Mouse (Mus musculus) left cerebral cortex, adult 11 months (tissue): Measurements from ENCODE around the gene Zfp189.
A peak's percentile ranks its signal among the peaks of the same experiment; 100 is the strongest.

Source experiments
- DNase-seq: peaks from one replicate; pipeline ENCODE4 v3.0.0; 2022; ENCODE audit warnings: low spot score

Gene Zfp189

DNA sequence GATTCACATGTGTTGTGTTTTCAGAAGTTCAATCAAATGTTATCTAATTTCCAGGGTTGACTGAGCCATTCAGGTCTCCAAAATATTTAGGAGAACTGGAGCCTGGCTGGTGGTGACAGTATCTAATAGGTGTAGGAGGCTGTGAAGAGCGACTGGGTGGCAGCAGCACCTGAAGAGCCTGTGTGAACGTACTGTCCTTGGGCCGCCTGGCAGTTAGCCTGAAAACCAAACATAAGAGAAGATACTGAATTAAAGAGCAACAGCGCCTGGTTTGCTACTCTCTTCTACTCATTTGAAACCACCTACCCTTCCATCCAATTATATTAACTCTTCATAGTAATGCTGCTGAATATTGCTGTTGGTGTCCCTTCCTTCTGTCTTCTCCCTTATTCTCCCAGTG is 15.7 kb downstream of the Zfp189 start:
- no peak for DNase-seq

DNA sequence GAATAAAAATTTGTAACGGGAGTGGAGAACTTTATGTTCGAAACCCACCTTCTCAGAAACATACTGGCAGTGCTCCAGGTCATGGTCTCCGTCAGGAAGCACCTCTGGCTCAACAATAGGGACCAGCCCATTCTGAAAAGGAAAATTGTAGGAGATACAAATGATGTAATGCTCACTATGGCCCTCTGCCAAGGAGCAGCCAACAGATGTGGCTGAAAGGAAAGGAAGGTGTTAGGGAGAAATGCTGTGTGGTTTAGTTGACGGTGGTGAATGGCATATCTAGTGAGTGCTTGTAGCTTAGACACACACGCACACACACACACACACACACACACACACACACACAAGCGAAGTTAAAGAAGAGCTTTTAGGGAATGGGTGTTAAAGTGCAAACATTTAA is 18.7 kb downstream of the Zfp189 start:
- no peak for DNase-seq

DNA sequence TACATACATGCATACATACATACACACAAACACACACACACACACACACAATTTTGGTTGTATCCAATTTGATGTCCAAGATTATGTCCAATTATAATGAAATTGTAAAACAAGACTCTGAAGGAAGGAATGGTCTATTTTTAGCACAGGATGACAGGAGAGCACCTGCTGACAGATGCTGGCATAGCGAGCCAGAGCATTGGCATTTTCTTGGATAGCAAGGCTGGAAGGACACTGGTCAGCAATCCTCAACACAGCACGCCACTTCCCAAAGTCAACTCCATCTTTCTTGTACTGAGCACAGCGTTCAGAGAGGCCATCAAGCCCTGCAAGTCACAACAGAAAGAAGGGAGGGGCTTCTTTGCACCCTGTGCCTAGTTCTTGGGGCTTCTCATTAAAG is 20.0 kb downstream of the Zfp189 start:
- no peak for DNase-seq

DNA sequence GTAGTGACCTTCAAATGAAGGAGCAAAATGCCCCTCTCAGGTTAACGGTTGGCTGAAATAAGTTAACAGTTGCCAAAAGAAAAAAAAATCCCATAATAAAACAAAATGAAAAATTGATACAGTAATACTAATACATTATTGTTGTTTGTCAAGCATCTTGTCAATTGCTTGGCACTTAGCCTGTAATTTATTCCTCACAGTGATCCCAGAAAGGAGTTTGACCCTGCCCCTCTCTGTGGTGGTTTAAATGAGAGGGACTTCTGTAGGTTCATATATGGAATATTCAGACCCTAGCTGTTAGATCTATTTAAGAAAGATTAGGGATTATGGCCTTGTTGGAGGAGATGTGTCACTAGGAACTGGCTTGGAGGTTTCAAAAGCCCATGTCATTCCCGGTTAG is 25.1 kb downstream of the Zfp189 start:
- DNase-seq: no peak

DNA sequence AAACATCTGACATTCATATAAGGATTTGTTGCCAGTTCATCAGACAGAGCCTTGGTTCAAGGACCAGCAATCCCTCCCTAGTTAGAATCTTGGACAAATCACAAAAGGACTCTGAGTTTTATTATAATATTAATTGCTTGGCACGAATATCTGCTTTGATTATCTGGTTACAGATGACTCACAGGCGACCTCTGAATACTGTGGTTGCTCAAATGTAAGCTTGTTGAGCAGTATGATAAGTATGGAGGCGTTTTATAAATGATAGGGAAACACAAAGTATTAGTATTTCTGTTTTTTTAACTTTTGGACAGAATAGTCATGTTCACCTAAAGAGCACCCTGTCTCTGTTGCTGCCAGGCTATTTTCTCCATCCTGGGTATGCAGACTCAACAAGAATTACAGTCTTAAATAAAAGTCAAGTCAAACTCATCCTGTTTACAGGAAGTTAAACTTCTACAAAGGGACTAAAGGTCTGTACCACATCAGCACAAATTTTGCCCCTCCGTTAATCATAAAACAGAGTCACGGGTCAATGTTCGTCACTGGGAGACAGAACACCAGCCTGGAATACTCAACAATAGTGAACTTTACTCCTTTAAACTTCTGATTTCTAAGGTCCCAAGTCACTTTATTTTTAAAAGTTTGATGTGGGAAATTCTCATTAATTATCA is 26.0 kb downstream of the Zfp189 start:
- no peak for DNase-seq

DNA sequence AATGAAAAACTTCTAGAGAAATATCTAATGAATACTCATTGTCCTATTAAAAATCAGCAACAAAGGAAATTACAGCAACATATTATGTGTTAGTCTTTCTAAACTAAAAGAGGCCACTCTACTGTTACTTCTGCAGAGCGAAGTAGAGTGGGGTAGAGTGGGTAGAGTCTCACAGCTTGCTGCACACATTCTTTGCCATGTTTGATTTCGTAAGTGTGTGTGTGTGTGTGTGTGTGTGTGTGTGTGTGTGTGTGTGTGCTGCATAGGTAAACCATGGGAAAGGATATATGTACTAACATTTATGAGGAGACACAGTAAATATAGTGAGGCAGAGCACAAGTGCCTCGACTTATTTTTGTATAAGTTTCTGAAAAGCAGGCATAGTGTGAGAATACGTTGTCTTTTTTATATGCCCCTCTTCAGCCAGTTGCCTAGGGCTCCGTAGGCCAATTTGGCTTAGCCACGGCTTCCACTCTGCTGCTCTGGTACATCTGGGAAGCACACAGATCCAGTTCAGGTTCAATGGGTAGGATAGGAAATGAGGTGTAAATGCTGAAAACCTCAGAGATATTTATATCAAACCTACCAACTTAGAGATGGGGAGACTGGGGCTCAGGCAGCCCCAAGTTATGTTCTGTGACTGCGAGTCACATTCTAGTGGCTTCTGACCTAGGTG is 26.7 kb downstream of the Zfp189 start:
- no peak for DNase-seq

DNA sequence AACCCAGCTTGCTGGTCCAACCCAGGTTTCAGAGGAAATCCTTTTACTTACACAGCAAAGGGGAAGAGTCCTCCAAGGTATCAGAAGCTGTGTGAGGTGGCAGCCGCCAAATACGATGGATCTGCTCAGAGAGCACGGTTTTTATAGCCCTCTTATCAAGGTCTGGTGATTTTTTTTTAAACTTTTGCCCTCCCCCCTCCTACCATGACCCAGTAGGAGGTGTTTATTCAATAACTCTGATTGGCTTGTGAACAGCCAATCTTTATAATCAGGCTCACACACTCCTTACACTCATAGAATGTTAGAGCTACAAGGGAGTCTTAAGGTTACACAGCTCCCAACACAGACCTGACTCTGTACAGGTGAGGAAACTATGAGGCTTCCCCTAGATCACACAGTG is 28.4 kb downstream of the Zfp189 start, which contains the start of gene Aldob:
TSS of gene Aldob (minus strand) at position 164 of the 400 bp plus-strand sequence.
- DNase-seq: no peak

DNA sequence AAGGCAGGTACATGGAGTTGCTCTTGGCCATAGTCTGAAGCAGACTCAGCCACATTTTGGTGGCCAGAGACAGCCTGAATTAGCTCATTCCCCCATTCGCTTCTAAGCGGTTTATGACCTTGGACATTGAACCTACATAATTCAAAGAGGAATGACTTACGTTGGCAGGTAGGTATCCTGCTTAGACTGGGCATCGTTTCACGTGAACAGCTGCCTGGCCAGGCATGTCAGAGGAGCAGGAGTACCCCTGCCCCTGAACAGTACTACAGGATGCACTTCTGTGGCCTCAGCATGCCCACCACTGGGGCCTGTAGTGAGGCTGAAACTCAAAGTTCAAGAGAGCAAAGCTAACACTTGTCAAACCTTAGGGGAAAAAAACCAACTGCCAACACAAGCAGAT is 32.4 kb downstream of the Zfp189 start:
- DNase-seq: no peak

DNA sequence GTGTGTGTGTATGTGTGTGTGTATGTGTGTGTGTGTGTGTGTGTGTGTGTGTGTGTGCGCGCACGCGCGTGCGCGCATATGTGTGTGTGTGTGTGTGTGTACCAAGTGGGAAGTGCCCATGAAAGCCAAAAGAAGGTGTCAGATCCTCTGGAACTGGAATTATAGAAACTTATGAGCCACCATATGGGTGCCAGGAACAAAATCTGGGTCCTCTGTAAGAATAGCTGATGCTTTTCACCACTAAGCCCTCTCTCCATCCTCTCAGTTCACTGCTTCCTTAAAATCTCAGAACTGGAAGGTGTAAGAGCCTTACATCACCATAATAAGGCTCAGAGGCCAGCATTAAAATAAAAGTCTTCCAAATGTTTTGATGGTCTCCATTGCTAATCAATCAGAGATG is 36.4 kb downstream of the Zfp189 start:
- no peak for DNase-seq

DNA sequence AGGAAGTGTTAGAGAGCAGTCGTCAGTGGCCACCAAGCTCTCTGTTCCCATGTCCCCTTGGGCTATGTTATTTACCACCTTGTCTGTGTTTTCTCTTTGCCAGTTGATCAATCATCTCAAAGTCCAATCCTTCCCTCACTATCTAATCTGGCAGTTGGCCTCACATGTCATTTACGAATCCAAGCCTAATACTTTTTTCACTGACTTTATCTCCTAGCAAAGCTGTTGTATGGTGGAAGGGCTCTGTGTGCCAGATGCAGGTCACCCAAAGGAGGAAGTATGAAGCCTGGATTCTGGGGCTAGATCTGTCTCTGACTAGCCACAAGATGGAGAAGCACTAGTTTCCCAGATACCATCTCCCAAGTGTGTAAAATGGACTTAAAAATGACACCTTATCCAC is 37.2 kb downstream of the Zfp189 start:
- DNase-seq: no peak

DNA sequence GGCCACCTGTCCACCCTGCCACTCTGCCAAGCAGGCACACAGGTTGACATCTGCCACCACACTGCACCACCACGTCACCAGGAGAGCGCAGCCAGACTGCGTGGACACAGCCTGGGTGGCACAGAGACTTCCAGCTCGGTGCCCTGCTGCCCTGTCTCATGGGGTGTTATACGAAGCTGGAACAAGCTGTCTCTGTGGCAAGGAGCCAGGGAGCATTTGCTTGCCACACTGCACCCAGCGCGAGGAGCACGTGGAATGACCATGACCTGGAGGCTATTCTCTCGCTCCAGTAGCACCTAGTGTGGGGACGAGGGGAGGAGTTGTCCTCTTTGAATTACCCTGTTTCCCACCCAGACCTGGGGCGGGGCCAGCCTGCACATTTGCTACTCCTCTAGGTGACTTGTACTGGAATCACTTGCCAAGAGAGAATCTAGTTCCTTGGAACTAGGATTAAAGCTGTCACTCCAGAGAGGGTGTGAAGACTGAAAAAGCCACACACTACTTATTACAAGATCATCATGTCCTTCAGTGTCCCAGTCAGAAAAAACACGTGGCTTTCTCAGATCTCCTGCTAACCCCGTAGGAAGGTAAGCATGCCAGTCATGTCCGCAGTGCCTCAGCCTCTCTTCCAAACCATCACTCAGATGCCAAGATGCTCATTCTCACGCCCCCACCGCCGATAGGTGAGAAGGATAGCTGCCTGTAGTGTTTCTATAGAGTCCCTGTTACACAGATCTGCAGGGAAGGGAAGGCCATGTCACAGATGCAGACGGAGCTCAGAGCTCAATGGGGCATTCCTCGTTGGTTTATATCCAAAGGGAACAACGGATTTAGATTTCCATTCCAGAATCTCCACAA is 39.2 kb downstream of the Zfp189 start:
- no peak for DNase-seq

DNA sequence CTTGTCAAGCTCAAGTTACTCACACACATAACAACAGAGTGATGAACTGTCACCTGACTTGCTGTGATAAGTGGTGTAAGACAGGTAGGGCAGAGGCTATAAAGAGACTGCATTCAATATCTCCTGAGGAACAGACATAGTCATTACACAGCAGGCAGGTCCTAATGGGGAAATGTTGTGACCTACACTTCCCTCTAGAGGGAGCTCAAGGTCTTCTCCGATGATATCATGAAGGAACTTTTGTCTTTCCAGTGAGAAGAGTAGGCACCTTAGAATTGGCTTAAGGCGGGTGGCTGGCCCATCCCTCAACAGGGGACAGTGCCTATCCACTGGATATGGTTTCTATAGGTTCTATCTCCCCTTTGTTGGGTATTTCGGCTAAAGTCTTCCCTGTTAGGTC is 46.6 kb downstream of the Zfp189 start:
- DNase-seq: peak; percentile 66

DNA sequence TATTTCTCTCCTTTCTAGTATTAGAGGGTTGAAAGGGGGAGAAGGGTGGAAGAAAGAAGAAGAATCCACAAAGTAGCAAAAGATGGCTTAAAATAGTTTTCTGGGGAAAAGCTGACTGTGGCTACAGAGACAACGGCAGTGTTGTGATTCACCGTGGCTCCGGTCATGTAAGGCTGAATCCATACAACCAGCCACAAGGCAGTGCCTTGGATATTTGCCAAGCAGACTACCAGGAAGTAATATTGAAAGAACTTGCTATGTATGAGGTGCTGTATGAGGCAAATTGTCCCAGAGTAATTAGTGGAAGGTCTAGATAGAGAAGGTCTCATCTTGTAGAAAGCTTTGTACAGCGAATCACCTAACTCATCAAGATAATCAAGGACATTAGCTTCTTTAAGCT is 51.2 kb downstream of the Zfp189 start:
- DNase-seq: no peak
